Mouse (Mus musculus): Measurements from ENCODE around the gene B2m.
"Not testable (repeated sequence)": the region's sequence is repeated elsewhere in the genome, so short reads cannot be mapped to it uniquely, and the experiment has no call there.

The B2m gene

DNA sequence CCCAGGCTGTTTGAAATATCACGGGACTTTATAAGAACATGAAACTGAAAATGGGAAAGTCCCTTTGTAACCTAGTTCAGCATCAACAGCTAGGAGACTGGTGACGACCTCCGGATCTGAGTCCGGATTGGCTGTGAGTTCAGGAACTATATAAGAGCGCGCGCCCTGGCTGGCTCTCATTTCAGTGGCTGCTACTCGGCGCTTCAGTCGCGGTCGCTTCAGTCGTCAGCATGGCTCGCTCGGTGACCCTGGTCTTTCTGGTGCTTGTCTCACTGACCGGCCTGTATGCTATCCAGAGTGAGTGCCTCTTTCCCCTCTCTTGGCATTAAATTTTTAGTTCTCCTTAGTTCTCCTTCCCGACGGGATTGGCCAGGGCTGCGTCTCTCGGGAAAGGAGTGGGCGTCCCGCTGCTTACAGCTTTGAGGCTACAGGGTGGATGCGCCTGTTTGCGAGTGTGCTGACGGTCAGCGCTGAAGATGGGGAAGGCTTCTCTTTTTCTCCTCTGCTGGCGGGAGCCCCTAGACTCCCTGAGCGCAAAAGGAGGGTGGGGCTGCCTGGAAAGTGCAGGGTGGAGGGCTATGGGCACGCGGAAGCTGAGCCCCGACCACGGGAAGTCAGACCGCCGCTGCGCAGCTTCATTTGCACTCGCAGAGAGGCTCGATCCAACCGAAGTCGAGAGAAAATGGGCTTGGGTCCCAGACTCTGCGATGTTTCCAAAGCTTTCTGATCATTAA lies at the start of gene B2m:
Gene B2m, plus strand, starts transcription at position 179 of the 734 bp plus-strand sequence.
- DNase-seq: peak; percentile 93

DNA sequence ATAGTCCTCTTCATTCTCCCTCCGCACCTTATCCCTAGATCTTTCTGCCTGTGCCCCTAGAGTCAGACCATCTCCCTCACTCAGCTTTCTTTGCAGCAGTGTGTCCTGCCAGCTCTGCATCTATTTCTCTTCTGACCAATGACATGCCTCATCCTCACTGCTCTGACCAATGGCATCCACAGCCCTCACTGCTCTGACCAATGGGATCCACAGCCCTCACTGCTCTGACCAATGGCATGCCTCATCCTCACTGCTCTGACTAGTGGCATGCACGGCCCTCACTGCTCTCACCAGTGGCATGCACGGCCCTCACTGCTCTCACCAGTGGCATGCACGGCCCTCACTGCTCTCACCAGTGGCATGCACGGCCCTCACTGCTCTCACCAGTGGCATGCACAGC lies 49.8 kb upstream of the B2m start:
- not testable (repeated sequence) for DNase-seq

GRCm38 (mm10) chr2:122102070-122102469 lies 45.4 kb upstream of the B2m start:
- peak; percentile 74 for DNase-seq

- DNase-seq: no peak
These were observed 39.4 kb upstream of the B2m start for GRCm38 (mm10) chr2:122108101-122108500.

GRCm38 (mm10) chr2:122109714-122110113 lies 37.8 kb upstream of the B2m start:
- no peak for DNase-seq

- DNase-seq: no peak
These were observed 30.6 kb upstream of the B2m start for GRCm38 (mm10) chr2:122116888-122117287.

- peak; percentile 97 for DNase-seq
These were observed 29.2 kb upstream of the B2m start, which contains the start of gene Spg11 for GRCm38 (mm10) chr2:122117961-122118958. TSS of gene Spg11 (minus strand) at chr2:122118386.

GRCm38 (mm10) chr2:122125680-122126572 lies 21.6 kb upstream of the B2m start:
- DNase-seq: peak; percentile 67

DNA sequence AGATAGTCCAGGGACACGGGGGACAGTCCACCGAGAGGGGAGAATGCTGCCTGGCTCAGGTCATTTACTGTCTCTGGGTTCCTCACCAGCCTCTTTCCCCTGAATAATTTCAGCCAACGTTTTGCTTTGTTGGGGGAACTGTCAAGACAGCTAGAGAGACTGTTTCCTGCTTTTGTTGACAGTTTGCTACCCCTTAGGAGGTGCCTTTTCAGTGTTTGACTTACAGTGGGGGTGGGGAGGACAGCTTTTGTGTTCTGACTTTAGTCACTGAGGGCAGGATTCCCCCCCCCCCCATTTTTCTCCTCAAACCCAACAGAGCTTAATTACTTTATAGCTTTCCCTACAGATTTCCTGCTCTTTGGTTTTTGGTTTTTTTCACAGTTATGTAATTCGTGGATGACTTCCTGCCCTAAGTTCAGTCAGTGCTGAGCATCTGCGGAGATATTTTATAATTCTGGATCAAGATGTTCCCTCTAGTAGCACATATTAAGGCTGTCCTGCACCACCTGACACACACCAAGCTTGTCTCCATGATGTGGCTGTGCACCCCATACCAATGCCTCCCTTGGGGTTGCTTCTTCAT lies 20.6 kb upstream of the B2m start:
- peak; percentile 49 for DNase-seq

DNA sequence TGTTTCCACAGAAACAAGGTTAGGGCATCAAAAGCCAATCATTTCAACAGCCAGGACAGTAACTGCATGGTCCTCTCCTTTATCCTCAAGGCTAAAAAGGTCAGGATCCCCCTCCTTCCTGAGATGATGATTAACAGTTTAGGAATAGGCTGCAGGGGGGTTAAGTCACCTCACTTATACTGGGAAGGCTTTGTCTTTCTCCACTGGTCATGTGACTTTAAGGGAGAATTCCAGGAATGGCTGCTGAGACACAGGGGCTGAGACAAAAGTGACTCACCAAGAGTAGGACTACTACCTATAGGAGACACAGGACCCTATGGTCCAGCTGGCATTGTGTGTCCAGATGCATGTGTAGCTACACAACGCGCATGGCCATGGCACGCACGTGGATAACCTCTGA lies 19.9 kb upstream of the B2m start:
- DNase-seq: no peak

DNA sequence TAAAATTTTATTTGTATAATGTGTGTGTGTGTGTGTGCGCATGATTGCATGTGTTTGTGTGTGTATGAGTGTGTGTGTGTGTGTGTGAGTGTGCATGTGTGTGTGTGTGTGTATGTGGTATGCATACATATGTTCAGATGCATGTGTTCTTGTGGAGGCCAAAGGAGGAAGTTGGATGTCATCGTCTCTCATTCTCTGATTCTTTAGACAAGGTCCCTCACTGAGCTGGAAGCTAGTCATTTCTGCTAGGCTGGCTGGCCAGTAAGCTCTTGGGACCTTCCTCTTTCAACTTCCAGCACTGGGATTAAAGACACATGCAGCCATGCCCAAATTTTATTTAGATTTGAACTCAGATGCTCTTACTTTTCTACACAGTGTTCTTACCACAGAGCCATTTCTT lies 15.4 kb upstream of the B2m start:
- DNase-seq: no peak

GRCm38 (mm10) chr2:122132618-122133017 lies 14.9 kb upstream of the B2m start:
- no peak for DNase-seq

- DNase-seq: no peak
These were observed 9.5 kb upstream of the B2m start for GRCm38 (mm10) chr2:122137839-122138465.

- no peak for DNase-seq
These were observed 6.7 kb upstream of the B2m start for GRCm38 (mm10) chr2:122140815-122141214.

GRCm38 (mm10) chr2:122141332-122141967 lies 6.0 kb upstream of the B2m start:
- DNase-seq: no peak

DNA sequence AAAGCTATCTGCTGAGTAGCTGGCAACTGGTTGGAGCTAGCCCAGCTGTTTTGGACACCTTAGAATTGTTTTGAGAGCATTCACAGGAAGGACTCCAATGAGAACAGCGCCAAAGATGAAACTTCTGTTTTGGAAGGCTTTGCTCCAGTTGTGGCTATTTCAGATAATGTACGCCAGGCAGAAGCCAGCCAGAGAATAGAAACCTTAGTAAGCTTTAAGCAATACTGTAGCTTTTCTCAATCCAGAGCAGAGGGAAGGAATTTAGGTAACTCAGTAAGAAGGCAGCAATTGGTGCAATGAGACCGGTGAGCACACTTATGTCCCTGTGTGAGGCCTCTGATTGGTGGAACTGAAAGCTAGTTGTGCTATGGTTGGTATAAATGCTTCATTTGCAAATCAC lies 4.4 kb upstream of the B2m start:
- no peak for DNase-seq

GRCm38 (mm10) chr2:122145756-122146155 lies 1.7 kb upstream of the B2m start:
- DNase-seq: no peak

DNA sequence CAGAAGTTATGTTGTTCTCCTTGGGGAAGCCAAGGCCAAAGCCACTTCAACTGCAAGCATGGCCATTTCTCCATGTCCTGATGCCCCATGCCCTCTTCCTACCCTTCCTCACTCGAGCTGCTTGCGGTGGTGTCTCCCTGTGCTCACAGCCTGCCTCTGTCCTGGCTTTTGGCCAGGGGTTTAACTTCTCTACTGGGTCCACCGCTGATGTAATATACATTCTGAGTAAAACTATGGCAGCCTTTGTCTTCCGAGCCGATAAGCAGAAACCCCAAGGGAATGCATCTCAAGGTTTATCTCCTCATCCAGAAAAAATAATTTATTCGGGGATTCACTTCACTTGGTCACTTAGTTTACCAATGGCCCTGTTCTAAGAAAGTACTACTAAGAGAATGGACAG lies 799 bp upstream of the B2m start:
- no peak for DNase-seq

- peak; percentile 64 for DNase-seq
These were observed 894 bp downstream of the B2m start for GRCm38 (mm10) chr2:122148242-122148917.

DNA sequence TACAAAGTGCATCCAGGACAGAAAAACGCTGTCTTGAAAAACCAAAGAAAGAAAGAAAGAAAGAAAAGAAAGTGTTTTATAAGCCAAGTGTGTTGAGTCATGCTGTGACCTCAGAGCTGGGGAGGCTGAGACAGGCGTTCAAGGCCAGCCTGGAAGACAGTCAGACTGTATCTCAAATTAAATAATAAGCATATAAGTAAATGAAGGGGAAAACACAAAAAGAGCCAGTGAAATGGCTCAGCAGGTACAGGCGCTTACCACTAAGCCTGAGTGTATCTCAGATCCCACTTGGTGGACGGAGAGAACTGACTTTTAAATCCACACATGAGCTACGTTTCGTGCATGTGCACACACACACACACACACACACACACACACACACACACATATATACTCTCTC lies 1.8 kb downstream of the B2m start:
- no peak for DNase-seq

- DNase-seq: no peak
These were observed 2.2 kb downstream of the B2m start for GRCm38 (mm10) chr2:122149716-122150115.
